Mouse (Mus musculus): ENCODE data around the gene Emc1.
A peak's percentile ranks its signal among the peaks of the same experiment; 100 is the strongest.

Emc1 gene

DNA sequence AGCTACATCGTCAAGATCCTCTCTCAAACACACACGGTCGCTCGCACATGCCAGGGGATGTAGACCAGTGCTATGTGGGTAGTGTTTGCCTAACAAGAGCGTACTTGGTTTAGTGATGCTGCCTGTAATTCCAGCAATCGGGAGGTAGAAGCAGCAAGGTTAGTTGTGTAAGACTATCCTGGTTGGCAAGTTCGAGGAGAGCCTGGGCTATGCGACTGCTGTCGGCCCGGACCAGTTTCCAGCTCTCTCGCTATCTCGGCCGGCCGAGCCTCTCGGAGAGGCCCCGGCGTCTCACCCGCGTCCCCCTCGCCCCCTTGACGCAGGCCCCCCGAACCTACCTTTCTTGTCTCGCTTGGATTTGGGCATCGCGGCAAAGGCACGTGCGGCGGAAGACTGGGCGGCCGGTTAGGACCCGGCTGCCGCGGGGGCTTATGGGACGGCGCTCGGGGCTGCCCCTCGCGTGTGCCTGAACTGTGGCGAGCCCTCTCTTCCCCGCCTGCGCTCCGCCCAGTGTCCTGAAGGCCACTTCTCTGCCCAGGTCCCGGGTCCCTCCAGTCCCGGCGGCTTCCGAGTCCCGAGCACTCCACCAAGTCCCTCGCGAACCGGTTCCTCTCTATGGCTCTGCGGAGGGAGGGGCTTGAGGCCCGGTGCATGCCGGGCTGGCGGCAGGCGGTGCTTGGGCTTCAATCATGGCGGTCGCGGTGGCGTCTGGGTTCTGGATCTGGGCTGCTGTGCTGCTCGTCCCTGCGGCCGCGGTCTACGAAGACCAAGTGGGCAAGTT, at the start of gene Emc1, which contains the start of the genes Mrto4 and Ubr4:
TSS of gene Emc1 (plus strand) at position 657 of the 781 bp plus-strand sequence.
TSS of gene Mrto4 (minus strand) at position 646 of the 781 bp plus-strand sequence.
TSS of gene Ubr4 (plus strand) at position 679 of the 781 bp plus-strand sequence.
- peak; percentile 74 to 84 for DNase-seq (ENCODE audit: low spot score in 2 of 2)

DNA sequence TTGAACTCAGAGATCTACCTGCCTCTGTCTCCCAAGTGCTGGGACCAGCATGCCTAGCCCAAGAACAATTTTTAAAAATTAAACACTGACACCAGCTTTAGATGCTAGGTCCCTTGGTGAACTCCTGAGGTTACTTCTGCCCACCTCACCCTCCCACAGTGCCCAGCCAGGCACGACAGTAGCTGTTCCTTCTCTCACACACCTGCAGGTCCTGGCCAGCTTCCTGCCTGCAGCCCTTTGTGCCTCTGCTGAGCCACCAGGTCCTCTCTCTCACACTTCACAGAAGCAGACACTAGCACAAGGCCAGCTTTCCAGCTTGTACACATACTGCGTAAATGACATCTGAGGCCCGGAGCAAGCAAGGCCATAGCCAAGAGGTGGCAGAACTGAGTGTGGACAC, 46.9 kb upstream of the Emc1 start:
- DNase-seq (ENCODE audit: low spot score in 2 of 2), result no peak

- DNase-seq (ENCODE audit: low spot score in 2 of 2), result no peak
Measured at GRCm38 (mm10) chr4:139307916-139308315, 44.5 kb upstream of the Emc1 start.

DNA sequence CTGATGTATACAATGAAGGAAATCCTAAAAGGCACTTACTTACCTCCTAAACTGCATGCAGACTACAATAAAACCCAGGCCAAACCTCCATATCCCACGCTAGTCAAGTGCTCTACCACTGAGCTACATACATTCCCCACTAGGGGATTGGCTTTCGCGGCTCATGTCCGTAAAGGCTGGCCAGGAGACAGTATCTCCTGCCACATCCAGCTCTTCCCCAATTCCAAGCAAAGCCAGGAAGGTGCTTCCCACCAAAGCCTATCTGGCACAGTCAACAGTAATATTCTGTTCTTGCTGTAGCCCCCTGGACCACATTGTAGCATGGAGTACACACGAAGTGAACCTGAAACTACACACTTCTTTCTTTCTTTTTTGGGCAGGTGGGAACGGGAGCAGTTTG, 42.7 kb upstream of the Emc1 start:
- no peak for DNase-seq (ENCODE audit: low spot score in 2 of 2)

DNA sequence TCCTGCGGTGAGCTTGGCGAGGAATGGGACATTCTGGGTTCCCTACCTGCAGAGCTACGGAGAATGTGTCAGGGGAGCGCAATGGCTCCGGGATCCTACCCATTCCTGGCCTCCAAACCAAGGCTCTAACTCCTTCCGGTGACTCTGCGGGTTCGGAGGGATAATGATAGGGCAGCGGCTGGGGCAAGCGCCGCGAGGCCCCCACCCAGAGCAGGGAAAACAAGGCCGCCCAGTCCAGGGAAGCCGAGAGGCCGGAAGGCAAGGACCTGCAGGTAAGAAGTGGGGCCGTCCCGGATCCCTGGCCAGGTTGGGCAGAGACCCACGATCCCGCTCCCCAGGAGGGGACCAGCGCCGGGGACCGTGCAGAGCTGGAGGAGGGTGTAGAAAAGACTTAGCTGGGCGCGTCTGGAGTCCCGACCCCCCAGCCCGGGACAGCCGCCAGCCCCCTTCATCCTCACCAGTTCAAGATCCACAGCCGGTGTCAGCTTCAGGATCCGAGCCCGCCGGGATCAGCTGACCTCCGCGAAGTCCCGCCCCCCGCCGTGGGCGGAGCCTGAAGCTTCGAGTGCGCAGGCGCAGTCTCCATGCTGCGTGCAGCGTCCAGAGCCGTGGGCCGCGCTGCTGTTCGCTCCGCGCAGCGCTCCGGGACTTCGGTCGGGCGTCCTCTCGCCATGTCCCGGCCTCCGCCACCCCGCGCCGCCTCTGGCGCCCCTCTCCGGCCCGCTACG, 42.1 kb upstream of the Emc1 start, which contains the start of the genes Pqlc2 and Akr7a5:
TSS of gene Pqlc2 (minus strand) at position 538 of the 728 bp plus-strand sequence.
TSS of gene Akr7a5 (plus strand) at position 574 of the 728 bp plus-strand sequence.
- peak; percentile 96 to 97 for DNase-seq (ENCODE audit: low spot score in 2 of 2)

DNA sequence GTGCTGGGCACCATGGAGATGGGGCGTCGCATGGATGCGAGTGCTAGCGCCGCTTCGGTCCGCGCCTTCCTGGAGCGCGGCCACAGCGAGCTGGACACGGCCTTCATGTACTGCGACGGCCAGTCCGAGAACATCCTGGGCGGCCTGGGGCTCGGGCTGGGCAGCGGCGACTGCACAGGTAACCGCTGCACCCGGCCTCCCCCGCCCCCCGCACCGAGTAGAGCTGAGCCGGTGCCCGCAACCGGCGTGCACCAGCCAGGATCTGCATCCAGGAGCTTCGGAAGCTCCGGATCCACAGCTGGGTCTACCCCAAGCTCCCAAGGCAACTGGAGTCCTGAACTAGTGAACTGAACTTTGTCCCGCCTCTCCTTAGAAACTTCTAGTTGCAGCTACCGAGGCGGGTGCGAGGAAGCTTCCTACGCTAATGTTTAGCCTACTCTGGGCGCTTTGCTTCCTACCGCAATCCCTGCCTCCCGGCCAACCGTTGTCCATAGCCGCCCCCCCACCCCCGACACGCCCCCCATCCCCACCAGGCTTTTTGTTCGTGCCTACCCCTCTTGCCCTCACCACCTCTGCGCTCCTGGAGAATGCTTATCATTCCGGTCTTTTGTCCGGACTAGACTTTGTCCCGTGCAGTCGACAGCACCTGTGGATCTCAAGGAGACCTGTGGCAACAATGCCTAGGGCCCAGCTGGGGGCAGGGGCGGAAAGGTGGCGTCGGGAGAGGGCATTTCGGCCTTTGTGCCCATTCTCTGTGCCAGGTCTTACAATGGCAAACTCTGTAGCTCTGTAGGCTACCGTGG, 41.3 kb upstream of the Emc1 start:
- DNase-seq (ENCODE audit: low spot score in 2 of 2), result no peak

DNA sequence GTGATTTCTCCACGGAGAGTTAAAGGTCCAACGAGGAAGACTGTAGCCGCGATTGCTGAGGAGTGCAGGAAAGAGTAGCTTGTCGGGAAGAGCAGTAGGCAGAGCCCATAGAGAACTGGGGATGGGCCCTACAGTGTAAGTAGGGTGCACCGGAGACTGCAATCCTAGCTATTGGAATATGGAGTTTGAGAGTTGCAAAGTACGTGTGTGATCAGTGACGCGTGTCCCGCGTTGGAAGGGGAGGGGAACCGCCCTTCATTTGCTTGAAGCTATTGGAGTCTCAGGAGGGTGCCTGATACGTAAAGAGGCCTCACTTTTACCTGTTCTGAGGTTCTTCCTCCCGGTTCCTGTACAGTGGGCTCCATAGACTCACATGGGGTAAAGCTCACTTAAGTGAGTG, 40.7 kb upstream of the Emc1 start:
- DNase-seq (ENCODE audit: low spot score in 2 of 2), result no peak

DNA sequence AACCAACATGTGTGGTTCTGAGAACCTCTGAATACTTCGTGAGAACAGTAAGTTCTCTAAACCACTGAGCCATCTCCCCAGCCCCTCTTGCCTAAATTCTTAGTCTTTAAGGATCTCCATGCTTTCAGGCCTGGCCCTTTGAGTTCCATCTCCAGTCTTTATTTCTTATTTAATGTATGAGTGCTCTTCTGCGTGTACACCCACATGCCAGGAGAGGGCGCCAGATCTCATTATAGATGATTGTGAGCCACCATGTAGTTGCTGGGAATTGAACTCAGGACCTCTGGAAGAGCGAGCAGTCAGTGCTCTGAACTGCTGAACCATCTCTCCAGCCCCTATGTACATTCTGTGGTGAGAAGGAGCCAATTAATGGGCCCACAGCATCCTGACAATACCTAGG, 39.8 kb upstream of the Emc1 start:
- DNase-seq (ENCODE audit: low spot score in 2 of 2), result no peak

- no peak for DNase-seq (ENCODE audit: low spot score in 2 of 2)
Measured at GRCm38 (mm10) chr4:139318449-139318848, 33.9 kb upstream of the Emc1 start.

- no peak for DNase-seq (ENCODE audit: low spot score in 2 of 2)
Measured at GRCm38 (mm10) chr4:139319740-139320139, 32.6 kb upstream of the Emc1 start.

- peak in 1 of 2 experiments; percentile 34 for DNase-seq (ENCODE audit: low spot score in 2 of 2)
Measured at GRCm38 (mm10) chr4:139330605-139331004, 21.8 kb upstream of the Emc1 start.

GRCm38 (mm10) chr4:139334631-139335295, 17.6 kb upstream of the Emc1 start:
- no peak for DNase-seq (ENCODE audit: low spot score in 2 of 2)

DNA sequence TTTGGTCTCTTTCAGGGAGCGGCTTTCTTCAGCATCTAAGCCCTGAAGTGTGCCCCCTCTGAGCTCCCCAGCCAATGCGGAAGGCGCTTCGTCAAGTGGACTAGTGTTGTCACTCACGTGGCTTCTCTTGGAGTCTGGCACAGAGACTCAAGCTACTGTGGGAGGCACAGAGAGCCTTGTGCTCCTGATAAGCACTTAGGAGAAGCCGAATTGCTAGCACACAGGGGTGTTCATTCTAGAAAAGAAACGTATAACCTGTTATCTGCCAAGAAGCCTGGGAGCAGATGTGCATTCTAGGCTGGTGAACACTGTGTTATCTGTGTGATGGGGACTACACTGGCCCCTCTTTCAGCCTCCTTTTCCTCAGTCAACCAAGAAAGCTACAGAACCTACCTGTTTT, 16.9 kb upstream of the Emc1 start:
- no peak for DNase-seq (ENCODE audit: low spot score in 2 of 2)

- peak in 1 of 2 experiments; percentile 49 for DNase-seq (ENCODE audit: low spot score in 2 of 2)
Measured at GRCm38 (mm10) chr4:139336822-139337483, 15.4 kb upstream of the Emc1 start.

- DNase-seq (ENCODE audit: low spot score in 2 of 2), result no peak
Measured at GRCm38 (mm10) chr4:139338145-139338544, 14.2 kb upstream of the Emc1 start.

DNA sequence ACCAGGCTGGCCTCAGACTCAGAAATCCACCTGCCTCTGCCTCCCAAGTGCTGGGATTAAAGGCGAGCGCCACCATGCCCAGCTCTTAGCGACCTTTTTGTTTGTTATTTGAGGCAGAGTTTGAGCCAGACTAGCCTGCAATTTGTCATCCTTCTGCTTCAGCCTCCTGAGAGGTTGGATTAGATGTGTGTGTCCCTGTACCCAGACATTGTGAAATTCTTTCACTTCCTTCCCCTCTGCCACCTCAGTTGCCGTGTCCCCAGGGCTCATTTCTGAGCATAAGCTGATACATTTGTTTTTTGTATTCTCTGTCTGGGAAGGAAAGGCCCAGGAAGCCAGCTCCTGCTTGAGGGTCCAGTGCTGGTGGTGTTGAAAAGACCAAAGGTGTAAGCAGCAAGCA, 11.6 kb upstream of the Emc1 start:
- DNase-seq (ENCODE audit: low spot score in 2 of 2), result no peak

DNA sequence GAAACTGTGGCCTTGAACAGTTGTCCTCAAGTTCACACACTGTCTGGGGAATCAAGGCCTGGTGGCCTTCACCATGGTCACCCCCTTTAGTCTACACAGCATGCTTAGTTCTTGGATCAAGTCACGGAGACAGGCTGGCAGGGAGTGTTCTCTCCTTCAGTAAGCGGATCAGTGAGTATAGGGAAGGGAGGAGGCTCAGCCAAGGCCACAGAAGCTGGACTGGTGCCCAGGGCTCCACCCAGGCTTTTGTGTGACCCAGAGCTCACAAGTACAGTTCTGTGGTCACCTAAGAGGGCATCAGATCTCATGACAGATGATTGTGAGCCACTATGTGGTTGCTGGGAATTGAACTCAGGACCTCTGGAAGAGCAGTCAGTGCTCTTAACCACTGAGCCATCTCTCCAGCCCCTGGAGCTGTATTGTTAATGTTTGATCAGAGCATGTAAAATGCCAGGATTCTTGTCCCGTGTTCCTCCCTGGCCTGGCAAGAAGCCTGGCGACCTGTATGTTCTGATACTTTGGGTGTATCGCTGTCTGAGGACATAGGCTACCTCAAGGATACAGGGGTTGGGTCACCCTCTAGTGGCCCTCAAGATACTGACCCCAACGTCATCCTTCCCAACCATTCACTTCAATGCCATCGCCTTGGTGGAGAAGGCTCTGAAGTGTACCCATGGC, 10.7 kb upstream of the Emc1 start:
- DNase-seq (ENCODE audit: low spot score in 2 of 2), result no peak

GRCm38 (mm10) chr4:139343718-139344117, 8.7 kb upstream of the Emc1 start:
- peak; percentile 44 to 58 for DNase-seq (ENCODE audit: low spot score in 2 of 2)

- DNase-seq (ENCODE audit: low spot score in 2 of 2), result no peak
Measured at GRCm38 (mm10) chr4:139345416-139346019, 6.9 kb upstream of the Emc1 start.

GRCm38 (mm10) chr4:139352832-139353231, 445 bp downstream of the Emc1 start:
- no peak for DNase-seq (ENCODE audit: low spot score in 2 of 2)
